Mouse (Mus musculus) neural tube, embryonic 15.5 days (tissue): Measurements from ENCODE around the gene Rps12. TPM values are rescaled to one million over a fixed set of nuclear protein-coding genes. Genes with fewer than 3 reads are reported as not detected.

ENCODE experiments used
- ATAC-seq: fragments of 200-750 bp; cut with Nextera tagmentation; 2 replicates; pipeline ENCODE4 v1.8.0; 2017; ENCODE audit warnings: mild to moderate bottlenecking, moderate TSS enrichment, moderate library complexity; ENCODE audit not compliant: low FRiP score
- H3K27ac ChIP-seq: fragments of 300-500 bp; sonication (generic); replicated peaks from 2 replicates; pipeline ENCODE4 v1.5.1; 2015; ENCODE audit warnings: mild to moderate bottlenecking, inconsistent platforms
- H3K27me3 ChIP-seq: fragments of 300-500 bp; sonication (generic); replicated peaks from 2 replicates; pipeline ENCODE4 v1.6.1; 2015; ENCODE audit warnings: inconsistent platforms
- H3K36me3 ChIP-seq: fragments of 300-500 bp; sonication (generic); 2 replicates; pipeline ENCODE4 v1.6.1; 2015; ENCODE audit warnings: inconsistent platforms
- H3K4me1 ChIP-seq: fragments of 300-500 bp; sonication (generic); 2 replicates; pipeline ENCODE4 v1.6.1; 2015; ENCODE audit warnings: inconsistent platforms
- H3K4me2 ChIP-seq: fragments of 300-500 bp; sonication (generic); 2 replicates; pipeline ENCODE4 v1.6.1; 2015; ENCODE audit warnings: inconsistent platforms, mild to moderate bottlenecking, moderate library complexity
- H3K4me3 ChIP-seq: fragments of 300-500 bp; sonication (generic); replicated peaks from 2 replicates; pipeline ENCODE4 v1.5.1; 2015; ENCODE audit warnings: mild to moderate bottlenecking, inconsistent platforms
- H3K9ac ChIP-seq: fragments of 300-500 bp; sonication (generic); replicated peaks from 2 replicates; pipeline ENCODE4 v1.6.1; 2015; ENCODE audit warnings: mild to moderate bottlenecking, inconsistent platforms
- H3K9me3 ChIP-seq: fragments of 300-500 bp; sonication (generic); replicated peaks from 2 replicates; pipeline ENCODE4 v1.6.1; 2016; ENCODE audit warnings: inconsistent platforms
- WGBS: fragments of 180-500 bp; shearing (Covaris S2); methylation state at CpG from one replicate; pipeline ENCODE4 v1.1.7; 2015; ENCODE audit warnings: mixed read lengths; 5-methylcytosine and 5-hydroxymethylcytosine counted together
- polyA plus RNA-seq: library from polyadenylated mRNA; unstranded; fragments of >200 nt; fragmentation: Nextera tagmentation; extraction: Ambion mirVana; gene quantifications from 2 replicates; pipeline ENCODE4 v1.2.1, GENCODE M21; 2015

The Rps12 gene
- polyA plus RNA-seq, 1 experiment from 2014 or later = 96.4 TPM

DNA sequence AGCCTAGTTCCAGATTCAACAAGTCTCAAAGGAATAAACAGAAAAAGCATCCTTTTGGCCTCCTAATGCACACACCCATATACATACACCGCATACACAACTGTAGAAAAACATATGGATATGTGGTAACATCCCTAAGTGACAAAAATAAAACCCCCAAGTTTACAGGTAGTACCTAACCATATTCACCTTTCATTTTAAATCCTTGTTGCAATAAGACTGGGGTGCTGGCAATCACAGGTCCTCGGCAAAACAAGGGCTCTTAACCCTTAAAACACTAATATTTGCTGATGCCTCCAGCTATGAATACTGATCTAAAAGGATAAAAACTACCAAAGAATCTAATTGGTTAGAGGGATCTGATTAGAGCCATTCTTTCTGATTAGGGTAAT lies 3.6 kb downstream of the Rps12 start:
- Histone ChIP-seq H3K9ac (no peak overlapping the region), H3K36me3 (peaks cover 34% of the 10 kb centered on the region), H3K9me3 (no peaks in the 10 kb centered on the region), H3K4me1 (peaks cover 31% of the 10 kb centered on the region), H3K4me3 (no peak overlapping the region), H3K27ac (no peak overlapping the region), H3K4me2 (no peak overlapping the region), H3K27me3 (no peaks in the 10 kb centered on the region)
- ATAC-seq = no peak
- WGBS = 22% methylated on average over 2 of the region's 2 CpGs

DNA sequence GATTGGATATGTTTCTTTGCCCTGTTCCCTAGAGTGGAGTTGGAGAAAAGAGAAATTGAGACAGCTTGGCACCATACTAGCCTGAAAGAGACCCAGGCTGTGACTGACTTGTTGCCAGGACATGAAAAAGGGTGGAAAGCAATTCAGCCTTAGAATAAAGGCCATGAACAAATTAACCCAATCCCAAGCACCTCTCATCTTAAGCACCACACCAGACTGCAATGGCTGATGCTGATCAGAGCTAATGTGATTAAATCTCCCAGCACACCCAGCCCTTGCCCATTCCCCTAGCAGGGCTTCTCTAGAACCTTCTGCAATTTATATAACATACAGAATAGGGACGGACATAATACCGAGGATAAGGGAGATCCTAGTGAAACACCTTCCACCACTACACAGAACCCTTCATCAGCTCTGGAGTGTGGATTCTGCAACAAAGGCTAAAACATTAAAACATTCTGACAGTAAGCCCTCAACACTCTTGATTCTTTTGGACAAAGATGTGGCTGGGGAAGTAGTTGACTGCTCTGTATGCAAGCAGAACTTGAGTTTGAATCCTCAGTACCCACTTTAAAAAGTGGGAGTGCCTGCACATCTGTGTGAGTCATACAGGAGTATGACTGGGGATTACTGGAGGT lies 4.1 kb downstream of the Rps12 start:
- 44% methylated on average over 2 of the region's 2 CpGs for WGBS
- H3K4me3 ChIP-seq = no peak overlapping the region
- H3K36me3 ChIP-seq = peaks cover 34% of the 10 kb centered on the region
- no peak overlapping the region for H3K27ac ChIP-seq
- no peaks in the 10 kb centered on the region for H3K9me3 ChIP-seq
- H3K9ac ChIP-seq = no peak overlapping the region
- no peak for ATAC-seq
- H3K27me3 ChIP-seq = no peaks in the 10 kb centered on the region
- H3K4me2 ChIP-seq = no peak overlapping the region
- peaks cover 26% of the 10 kb centered on the region for H3K4me1 ChIP-seq

DNA sequence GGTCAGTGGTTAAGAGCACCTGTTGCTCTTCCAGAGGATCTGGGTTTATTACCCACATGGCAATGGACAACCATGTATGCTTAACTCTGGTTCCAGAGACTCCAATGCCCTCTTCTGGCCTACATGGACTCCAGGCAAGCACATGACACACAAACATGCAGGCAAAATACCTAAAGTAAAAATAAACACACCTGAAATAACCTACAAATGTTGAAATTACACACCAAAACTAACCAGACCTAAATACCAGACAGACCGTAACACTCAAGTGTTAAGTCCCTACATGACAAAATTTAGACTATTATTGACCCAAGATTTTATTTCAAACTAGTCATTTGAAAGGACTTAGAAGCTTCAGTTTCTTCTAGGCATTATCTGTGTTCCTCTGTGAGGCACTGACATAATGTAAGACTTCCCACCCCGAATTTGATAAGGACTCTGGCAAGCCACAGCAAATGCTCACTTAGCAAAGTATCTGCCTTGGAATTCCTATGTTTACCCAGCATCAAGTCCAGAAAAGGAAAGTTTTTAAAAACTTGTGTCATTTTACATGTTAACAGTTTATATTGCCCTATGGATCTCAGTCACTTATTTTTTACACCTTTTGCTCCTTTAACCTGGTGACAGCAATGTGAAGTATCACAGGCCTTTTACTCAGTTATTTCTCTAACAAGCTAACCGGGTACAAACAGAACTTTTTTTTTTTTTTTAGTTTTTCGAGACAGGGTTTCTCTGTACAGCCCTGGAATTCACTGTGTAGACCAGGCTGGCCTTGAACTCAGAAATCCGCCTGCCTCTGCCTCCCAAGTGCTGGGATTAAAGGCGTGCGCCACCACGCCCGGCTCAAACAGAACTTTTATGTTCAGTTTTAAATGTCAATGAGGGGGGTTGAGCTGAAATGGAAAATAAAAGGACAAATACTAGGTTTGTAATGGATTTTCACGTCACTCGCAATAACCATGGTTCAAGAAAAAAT lies 5.0 kb downstream of the Rps12 start:
- H3K4me3 ChIP-seq = no peak overlapping the region
- H3K27ac ChIP-seq = no peak overlapping the region
- no peak overlapping the region for H3K9ac ChIP-seq
- H3K4me1 ChIP-seq = peaks cover 24% of the 10 kb centered on the region
- ATAC-seq = no peak
- no peaks in the 10 kb centered on the region for H3K9me3 ChIP-seq
- no peak overlapping the region for H3K4me2 ChIP-seq
- no peaks in the 10 kb centered on the region for H3K27me3 ChIP-seq
- WGBS = 85% methylated on average over 11 of the region's 11 CpGs
- peaks cover 34% of the 10 kb centered on the region for H3K36me3 ChIP-seq

DNA sequence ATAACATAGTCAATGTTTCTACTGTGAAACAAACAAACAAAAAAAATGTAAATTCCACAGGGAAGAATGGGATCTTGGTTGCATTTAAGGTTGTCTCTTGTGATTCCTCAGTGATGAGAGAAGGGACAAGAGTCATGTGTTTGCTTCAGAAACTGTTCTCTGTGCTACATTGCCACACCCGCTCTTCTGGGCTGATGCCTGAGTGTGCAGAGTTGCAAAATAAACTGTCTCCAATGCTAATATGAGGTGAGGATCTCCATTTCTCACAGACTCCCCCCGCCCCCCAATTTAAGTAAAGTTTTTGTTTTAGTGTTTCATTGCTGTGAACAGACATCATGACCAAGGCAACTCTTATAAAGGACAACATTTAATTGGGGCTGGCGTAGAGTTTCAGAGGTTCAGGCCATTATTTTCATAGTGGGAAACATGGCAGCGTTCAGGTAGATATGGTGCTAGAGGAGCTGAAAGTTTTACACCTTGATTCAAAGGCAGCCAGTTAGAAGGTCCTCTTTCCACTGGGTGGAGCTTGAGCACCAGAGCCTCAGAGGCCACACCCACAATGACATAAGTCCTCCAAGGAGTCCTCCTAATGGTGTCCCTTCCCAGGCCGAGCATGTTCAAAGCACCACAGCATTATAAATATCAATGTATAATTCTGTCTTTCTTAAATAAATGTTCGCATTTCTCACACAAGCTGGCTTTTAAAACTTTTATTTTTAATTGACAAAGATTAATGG lies 6.4 kb downstream of the Rps12 start:
- no peaks in the 10 kb centered on the region for H3K27me3 ChIP-seq
- peaks cover 34% of the 10 kb centered on the region for H3K36me3 ChIP-seq
- no peak overlapping the region for H3K9ac ChIP-seq
- WGBS = 89% methylated on average over 6 of the region's 6 CpGs
- no peak overlapping the region for H3K27ac ChIP-seq
- no peak overlapping the region for H3K4me3 ChIP-seq
- ATAC-seq = no peak
- H3K4me1 ChIP-seq = peaks cover 17% of the 10 kb centered on the region
- no peaks in the 10 kb centered on the region for H3K9me3 ChIP-seq
- H3K4me2 ChIP-seq = no peak overlapping the region

DNA sequence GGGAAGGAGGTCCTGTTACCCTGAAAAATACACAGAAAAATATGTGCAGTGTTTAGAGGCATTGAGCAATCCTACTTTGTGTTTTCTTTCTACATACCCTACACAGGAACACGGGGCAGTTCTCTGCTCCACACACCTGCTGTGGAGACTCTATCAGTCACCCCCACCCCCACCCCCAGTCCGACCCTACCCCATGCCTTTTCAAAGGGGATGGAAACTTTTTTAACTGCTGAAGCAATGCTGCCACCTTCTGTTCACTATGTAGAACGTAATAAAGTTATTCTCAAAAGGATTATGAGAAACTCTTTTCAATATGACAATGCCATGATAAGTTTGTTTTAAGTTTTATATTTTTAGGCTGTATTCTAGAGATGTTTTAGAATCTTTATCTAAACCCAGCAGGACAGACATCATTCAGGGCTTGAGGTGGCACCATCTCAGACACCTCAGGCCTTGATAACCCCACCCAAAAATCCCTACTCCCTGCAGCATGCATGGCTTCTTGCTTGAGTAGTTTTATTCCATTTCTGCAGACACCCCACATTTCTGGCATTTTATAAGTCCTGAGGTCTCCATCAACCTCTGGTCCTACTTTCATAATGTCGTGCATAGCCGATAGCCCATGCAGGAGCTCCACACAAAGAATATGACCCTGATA lies 9.7 kb downstream of the Rps12 start:
- no peak overlapping the region for H3K9ac ChIP-seq
- no peaks in the 10 kb centered on the region for H3K27me3 ChIP-seq
- no peak overlapping the region for H3K4me3 ChIP-seq
- peak; percentile 45 for ATAC-seq
- no peak overlapping the region for H3K4me2 ChIP-seq
- H3K9me3 ChIP-seq = no peaks in the 10 kb centered on the region
- no peak overlapping the region for H3K27ac ChIP-seq
- H3K36me3 ChIP-seq = peaks cover 13% of the 10 kb centered on the region
- H3K4me1 ChIP-seq = no peaks in the 10 kb centered on the region
- 36% methylated on average over 5 of the region's 5 CpGs for WGBS

DNA sequence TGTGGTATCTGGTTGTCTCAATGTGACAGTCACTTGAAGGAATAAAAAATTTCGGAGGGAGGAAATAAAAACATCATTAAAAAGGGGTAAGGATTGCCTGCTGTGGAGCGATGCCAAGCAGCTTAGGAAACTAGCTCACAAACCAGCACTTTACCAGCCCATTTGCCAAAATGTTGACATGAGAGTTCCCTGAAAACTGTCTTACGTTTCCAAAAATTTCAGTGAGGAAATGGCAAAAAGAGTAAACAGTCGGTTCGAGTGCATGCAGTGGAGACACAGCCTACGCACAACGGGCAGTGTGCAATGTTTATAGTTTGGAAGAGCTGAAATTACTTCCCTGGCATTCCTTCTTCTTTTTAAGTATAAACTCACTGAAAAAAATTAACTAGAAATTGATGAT lies 32.9 kb downstream of the Rps12 start:
- H3K9me3 ChIP-seq = no peaks in the 10 kb centered on the region
- H3K4me1 ChIP-seq = no peaks in the 10 kb centered on the region
- H3K27ac ChIP-seq = no peak overlapping the region
- no peaks in the 10 kb centered on the region for H3K27me3 ChIP-seq
- H3K4me2 ChIP-seq = no peak overlapping the region
- H3K4me3 ChIP-seq = no peak overlapping the region
- 82% methylated on average over 7 of the region's 7 CpGs for WGBS
- no peak overlapping the region for H3K9ac ChIP-seq
- ATAC-seq = no peak
- H3K36me3 ChIP-seq = no peaks in the 10 kb centered on the region

Other genes with a start within 250 kb of the Rps12 start
- gene Slc18b1, start 9.7 kb upstream of the Rps12 start, polyA plus RNA-seq = 18.1 and 21.1 TPM in 2 replicates
- gene Vnn3, start 64.2 kb upstream of the Rps12 start, polyA plus RNA-seq = not detected in 2 replicates
- gene Vnn1, start 107.4 kb upstream of the Rps12 start, polyA plus RNA-seq = 0.32 and 0.61 TPM in 2 replicates
- gene Taar1, start 133.1 kb upstream of the Rps12 start, polyA plus RNA-seq = not detected in 2 replicates
- not detected in 2 replicates for gene Taar2, start 151.3 kb upstream of the Rps12 start, polyA plus RNA-seq
- not detected in 2 replicates for gene Taar3, start 162.3 kb upstream of the Rps12 start, polyA plus RNA-seq
- gene Taar4, start 173.2 kb upstream of the Rps12 start, polyA plus RNA-seq = not detected in 2 replicates
- gene Taar5, start 183.4 kb upstream of the Rps12 start, polyA plus RNA-seq = 0.18 TPM in 1 of 2 replicates, not detected in the other
- gene Taar6, start 198.4 kb upstream of the Rps12 start, polyA plus RNA-seq = not detected in 2 replicates
- not detected in 2 replicates for gene Taar7a, start 206.2 kb upstream of the Rps12 start, polyA plus RNA-seq
- gene Taar7b, start 212.7 kb upstream of the Rps12 start, polyA plus RNA-seq = not detected in 2 replicates
- not detected in 2 replicates for gene Taar7d, start 239.9 kb upstream of the Rps12 start, polyA plus RNA-seq